Mouse (Mus musculus): Measurements from ENCODE around the gene Taar6. TPM values are rescaled to one million over a fixed set of nuclear protein-coding genes. Genes with fewer than 3 reads are reported as not detected.

The Taar6 gene
- polyA plus RNA-seq, 1 experiment from 2014 or later: not detected

DNA sequence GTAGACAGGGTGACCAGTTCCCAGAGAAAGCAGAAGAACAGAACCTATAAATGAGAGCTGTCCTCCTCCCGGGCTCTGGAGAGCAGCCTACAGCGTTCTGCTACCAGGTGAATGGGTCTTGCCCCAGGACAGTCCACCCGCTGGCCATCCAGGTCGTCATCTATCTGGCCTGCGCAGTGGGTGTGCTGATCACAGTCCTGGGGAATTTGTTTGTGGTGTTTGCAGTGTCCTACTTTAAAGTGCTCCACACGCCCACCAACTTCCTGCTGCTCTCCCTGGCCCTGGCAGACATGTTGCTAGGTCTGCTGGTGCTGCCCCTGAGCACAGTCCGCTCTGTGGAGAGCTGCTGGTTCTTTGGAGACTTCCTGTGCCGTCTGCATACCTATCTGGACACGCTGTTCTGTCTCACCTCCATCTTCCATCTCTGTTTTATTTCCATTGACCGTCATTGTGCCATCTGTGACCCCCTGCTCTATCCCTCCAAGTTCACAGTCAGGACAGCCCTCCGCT, 14.7 kb downstream of the Taar6 start, which contains the start of gene Taar5:
Gene Taar5 (plus strand): TSS at position 51 of the 510 bp plus-strand sequence.
- Histone ChIP-seq H3K9ac (no peak within 1 kb of the TSS), H3K36me3 (no peaks in the 10 kb centered on the region), H3K4me2 (no peak within 1 kb of the TSS), H3K9me3 (no peaks in the 10 kb centered on the region), H3K4me3 (no peak within 1 kb of the TSS), H3K27ac (replicated peaks) (no peak within 1 kb of the TSS), H3K4me1 (replicated peaks) (no peaks in the 10 kb centered on the region), H3K27me3 (no peaks in the 10 kb centered on the region)
- 92% methylated on average over 11 of the region's 11 CpGs for WGBS
- ATAC-seq (ENCODE audit: low read depth): no peak

DNA sequence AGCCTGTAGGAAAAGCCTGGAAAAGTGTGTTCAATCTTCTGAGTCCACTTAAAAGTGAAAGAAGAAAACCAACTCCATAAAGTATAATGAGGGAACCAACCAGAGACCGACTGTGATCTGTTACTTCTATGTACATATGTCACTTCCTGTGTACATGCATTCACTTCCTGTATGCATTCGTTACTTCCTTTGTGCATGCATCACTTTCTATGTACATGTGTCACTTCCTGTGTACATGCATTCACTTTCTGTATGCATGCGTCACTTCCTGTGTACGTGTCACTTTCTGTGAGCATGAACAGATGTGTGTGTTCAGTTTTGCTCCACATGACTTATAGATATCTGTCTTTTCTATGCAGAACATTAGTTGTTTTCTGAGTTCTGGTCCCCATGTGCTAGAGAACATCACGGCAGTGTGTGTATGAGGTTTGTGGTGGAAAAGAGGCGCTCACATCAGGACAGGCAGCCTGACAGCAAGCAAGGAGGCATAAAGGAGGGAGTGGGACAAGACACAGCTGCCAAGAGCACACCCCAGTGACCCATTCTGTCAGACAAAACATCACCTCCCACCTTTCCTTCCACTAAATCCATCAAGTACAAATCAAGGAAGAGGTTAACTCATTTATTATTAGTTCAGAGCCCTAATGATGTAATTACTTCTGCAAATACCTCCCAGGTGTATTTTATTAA, 20.4 kb downstream of the Taar6 start:
- WGBS: 91% methylated on average over 6 of the region's 6 CpGs
- no peak overlapping the region for H3K4me3 ChIP-seq
- H3K27ac ChIP-seq (replicated peaks): no peak overlapping the region
- no peaks in the 10 kb centered on the region for H3K27me3 ChIP-seq
- H3K9me3 ChIP-seq: no peaks in the 10 kb centered on the region
- H3K9ac ChIP-seq: no peak overlapping the region
- H3K4me1 ChIP-seq (replicated peaks): no peaks in the 10 kb centered on the region
- no peak for ATAC-seq (ENCODE audit: low read depth)
- H3K36me3 ChIP-seq: no peaks in the 10 kb centered on the region
- H3K4me2 ChIP-seq: no peak overlapping the region

DNA sequence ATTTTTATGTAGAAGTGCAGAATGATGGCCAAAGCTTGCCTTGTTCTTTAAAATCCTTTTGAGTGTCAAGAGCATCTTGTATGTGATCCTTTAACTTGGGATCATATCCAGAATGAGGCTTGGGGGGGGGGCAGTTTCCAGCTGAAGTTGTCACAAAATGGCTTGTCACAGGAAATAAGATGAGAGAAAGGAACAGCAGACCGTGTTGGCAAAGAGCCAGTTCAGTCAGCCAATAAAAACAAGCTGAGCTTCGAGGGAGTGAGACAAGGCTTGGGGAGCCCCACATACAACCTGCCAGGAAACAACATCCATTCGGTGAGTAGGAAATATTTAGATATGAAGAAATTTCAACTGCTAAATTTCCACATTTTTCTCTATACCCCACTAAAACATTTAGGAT, 22.0 kb downstream of the Taar6 start:
- H3K4me2 ChIP-seq: no peak overlapping the region
- no peak overlapping the region for H3K27ac ChIP-seq (replicated peaks)
- H3K9me3 ChIP-seq: no peaks in the 10 kb centered on the region
- WGBS: 57% methylated on average over 3 of the region's 3 CpGs
- H3K9ac ChIP-seq: no peak overlapping the region
- H3K4me3 ChIP-seq: no peak overlapping the region
- H3K27me3 ChIP-seq: no peaks in the 10 kb centered on the region
- no peaks in the 10 kb centered on the region for H3K4me1 ChIP-seq (replicated peaks)
- H3K36me3 ChIP-seq: no peaks in the 10 kb centered on the region
- ATAC-seq (ENCODE audit: low read depth): no peak

DNA sequence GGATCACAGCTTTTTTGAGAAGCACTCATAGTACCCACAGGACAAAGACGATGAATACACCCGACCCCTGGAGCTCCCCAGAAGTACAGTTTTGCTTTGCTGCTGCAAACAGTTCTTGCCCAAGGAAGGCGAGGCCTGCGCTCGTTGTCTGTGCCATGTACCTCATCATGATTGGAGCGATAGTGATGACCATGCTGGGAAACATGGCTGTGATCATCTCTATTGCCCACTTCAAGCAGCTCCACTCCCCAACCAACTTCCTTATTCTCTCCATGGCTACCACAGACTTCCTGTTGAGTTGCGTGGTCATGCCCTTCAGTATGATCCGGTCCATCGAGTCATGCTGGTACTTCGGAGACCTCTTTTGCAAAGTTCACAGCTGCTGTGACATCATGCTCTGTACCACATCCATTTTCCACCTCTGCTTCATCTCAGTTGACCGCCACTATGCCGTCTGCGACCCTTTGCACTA, 25.0 kb downstream of the Taar6 start, which contains the start of gene Taar4:
Gene Taar4 (plus strand): TSS at position 51 of the 472 bp plus-strand sequence.
- no peak for ATAC-seq (ENCODE audit: low read depth)
- H3K4me1 ChIP-seq (replicated peaks): no peaks in the 10 kb centered on the region
- H3K4me3 ChIP-seq: no peak within 1 kb of the TSS
- H3K9me3 ChIP-seq: no peaks in the 10 kb centered on the region
- H3K27me3 ChIP-seq: no peaks in the 10 kb centered on the region
- no peak within 1 kb of the TSS for H3K9ac ChIP-seq
- no peaks in the 10 kb centered on the region for H3K36me3 ChIP-seq
- no peak within 1 kb of the TSS for H3K27ac ChIP-seq (replicated peaks)
- no peak within 1 kb of the TSS for H3K4me2 ChIP-seq
- WGBS: 88% methylated on average over 13 of the region's 13 CpGs

DNA sequence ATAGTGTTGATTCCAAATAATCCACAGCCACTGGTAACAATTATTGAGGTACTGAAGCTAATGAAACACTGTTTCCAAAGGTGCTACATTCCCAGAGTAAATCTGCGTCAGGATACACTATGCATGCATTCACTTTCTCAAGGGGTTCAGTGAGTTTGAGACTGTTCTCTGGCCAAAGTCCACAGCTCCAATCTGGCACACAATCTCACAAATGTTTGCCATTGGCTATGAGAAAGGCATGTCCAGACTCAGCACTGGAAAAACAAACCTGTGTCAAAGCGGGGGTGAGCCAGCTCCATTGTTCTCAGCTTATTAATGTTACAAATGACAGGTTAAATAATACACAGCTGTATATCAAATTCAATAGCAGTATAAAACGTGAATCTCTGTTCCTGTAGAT, 26.4 kb downstream of the Taar6 start:
- Histone ChIP-seq H3K36me3 (no peaks in the 10 kb centered on the region), H3K27ac (replicated peaks) (no peak overlapping the region)
- 71% methylated on average over 3 of the region's 3 CpGs for WGBS

DNA sequence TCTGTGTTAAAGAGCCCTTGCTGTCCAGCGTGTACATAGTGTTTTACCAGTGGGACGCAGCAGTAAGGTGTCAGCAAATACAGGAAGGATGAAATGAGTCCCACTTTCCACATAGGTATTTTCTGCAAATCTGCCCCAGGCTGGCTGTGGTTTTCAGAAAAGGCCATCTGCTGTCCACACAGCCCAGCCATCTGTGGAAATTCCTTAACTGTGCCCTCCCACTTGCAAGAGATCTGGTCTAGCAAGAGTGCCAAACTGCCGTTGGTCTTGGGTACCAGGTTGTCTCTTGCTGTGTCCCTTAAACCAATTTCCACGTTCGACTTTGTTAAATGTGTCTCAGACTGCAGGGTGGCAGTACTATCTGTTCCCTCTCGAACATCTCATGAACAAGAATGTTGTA, 33.7 kb downstream of the Taar6 start:
- no peak overlapping the region for H3K4me3 ChIP-seq
- H3K9ac ChIP-seq: no peak overlapping the region
- H3K27ac ChIP-seq (replicated peaks): no peak overlapping the region
- no peaks in the 10 kb centered on the region for H3K4me1 ChIP-seq (replicated peaks)
- no peak for ATAC-seq (ENCODE audit: low read depth)
- 87% methylated on average over 6 of the region's 6 CpGs for WGBS
- no peaks in the 10 kb centered on the region for H3K36me3 ChIP-seq
- H3K4me2 ChIP-seq: no peak overlapping the region
- H3K27me3 ChIP-seq: no peaks in the 10 kb centered on the region
- H3K9me3 ChIP-seq: no peaks in the 10 kb centered on the region

More for the DNA sequence above, 26.4 kb downstream of the Taar6 start:
- no peaks in the 10 kb centered on the region for H3K4me1 ChIP-seq (replicated peaks)
- H3K4me3 ChIP-seq: no peak overlapping the region
- no peak overlapping the region for H3K9ac ChIP-seq
- H3K4me2 ChIP-seq: no peak overlapping the region
- H3K9me3 ChIP-seq: no peaks in the 10 kb centered on the region
- no peaks in the 10 kb centered on the region for H3K27me3 ChIP-seq
- ATAC-seq (ENCODE audit: low read depth): no peak

DNA sequence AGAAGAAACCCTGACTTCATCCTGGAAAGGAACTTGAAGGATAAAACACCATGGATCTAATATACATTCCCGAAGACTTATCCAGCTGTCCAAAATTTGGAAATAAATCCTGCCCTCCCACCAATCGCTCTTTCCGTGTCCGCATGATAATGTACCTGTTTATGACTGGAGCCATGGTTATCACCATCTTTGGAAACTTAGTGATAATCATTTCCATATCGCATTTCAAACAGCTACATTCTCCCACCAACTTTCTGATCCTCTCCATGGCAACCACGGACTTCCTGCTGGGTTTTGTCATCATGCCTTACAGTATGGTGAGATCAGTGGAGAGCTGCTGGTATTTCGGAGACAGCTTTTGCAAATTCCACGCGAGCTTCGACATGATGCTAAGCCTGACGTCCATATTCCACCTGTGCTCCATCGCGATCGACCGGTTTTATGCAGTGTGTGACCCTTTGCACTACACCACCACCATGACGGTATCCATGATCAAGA, 35.9 kb downstream of the Taar6 start, which contains the start of gene Taar3:
Gene Taar3 (plus strand): TSS at position 51 of the 498 bp plus-strand sequence.
- WGBS: 89% methylated on average over 16 of the region's 16 CpGs

DNA sequence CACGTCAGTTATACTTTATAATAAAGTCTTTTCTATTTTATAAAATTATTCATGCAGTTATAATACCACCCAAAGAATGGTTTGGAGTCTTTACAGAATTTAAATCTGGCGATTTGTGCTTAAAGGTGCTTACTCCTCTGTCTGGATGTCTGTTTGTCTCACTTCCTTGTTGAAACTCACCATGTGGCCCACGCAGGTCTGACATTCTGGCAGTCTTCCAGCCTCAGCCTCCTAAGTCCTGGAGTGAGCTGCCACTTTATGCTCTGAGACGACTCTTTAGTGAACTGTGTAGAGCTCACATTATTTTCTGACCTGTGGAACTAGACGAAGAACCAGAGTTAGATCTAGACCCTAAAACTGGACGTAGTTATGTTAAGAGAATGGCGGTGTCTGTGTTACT, 37.4 kb downstream of the Taar6 start:
- Histone ChIP-seq H3K4me1 (replicated peaks) (no peaks in the 10 kb centered on the region), H3K27ac (replicated peaks) (no peak overlapping the region), H3K4me2 (no peak overlapping the region), H3K9ac (no peak overlapping the region), H3K9me3 (no peaks in the 10 kb centered on the region), H3K4me3 (no peak overlapping the region), H3K36me3 (no peaks in the 10 kb centered on the region), H3K27me3 (no peaks in the 10 kb centered on the region)
- ATAC-seq (ENCODE audit: low read depth): no peak
- WGBS: 75% methylated on average over 7 of the region's 7 CpGs

More for the DNA sequence above, 35.9 kb downstream of the Taar6 start, which contains the start of gene Taar3:
- no peaks in the 10 kb centered on the region for H3K4me1 ChIP-seq (replicated peaks)
- no peaks in the 10 kb centered on the region for H3K9me3 ChIP-seq
- no peak within 1 kb of the TSS for H3K4me2 ChIP-seq
- H3K27ac ChIP-seq (replicated peaks): no peak within 1 kb of the TSS
- no peaks in the 10 kb centered on the region for H3K27me3 ChIP-seq
- H3K4me3 ChIP-seq: no peak within 1 kb of the TSS
- no peak for ATAC-seq (ENCODE audit: low read depth)
- no peak within 1 kb of the TSS for H3K9ac ChIP-seq
- no peaks in the 10 kb centered on the region for H3K36me3 ChIP-seq

DNA sequence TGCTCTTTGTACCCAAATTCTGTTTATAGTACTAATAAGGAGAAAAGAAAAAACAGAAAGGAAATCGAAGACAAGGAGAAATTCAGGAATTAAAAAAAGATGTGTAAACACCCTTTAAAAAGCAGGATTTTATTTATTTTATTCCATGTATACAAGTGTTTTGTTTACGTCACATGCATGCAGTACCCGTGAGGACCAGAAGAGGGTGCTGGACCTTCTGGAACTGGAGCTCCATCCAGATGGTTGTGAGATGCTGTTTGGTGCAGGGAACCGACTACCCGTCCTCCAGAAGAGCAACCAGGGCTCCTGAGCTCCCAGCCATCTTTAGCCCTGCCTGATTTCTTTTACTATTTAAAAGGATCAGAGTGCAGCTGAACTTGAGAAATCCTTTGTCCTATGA, 43.0 kb downstream of the Taar6 start:
- H3K36me3 ChIP-seq: no peaks in the 10 kb centered on the region
- no peak for ATAC-seq (ENCODE audit: low read depth)
- H3K4me2 ChIP-seq: no peak overlapping the region
- H3K4me3 ChIP-seq: no peak overlapping the region
- no peak overlapping the region for H3K27ac ChIP-seq (replicated peaks)
- no peaks in the 10 kb centered on the region for H3K9me3 ChIP-seq
- no peak overlapping the region for H3K9ac ChIP-seq
- H3K4me1 ChIP-seq (replicated peaks): peaks cover 7% of the 10 kb centered on the region
- WGBS: 76% methylated on average over 5 of the region's 5 CpGs
- no peaks in the 10 kb centered on the region for H3K27me3 ChIP-seq

DNA sequence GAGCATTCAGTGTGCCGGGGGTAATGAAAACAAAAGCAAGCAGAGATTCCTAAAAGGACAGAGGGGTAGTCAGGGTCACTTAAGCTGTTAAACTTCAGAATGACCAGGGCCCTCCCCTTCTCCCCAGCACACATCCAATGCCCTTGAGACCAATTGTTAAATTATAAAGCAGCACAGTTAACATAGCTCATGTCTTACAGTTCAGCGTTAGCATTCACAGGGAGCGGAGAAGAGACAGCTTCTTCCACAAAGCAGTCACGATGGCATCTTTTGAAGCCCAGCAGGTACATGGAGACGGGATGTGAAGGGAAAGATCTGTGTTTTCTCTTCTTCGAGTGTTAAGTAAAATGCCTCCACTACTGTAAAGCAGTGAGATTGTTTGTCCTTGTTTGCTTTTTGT, 47.1 kb downstream of the Taar6 start, which contains the start of gene Taar2:
Gene Taar2 (plus strand): TSS at position 261 of the 400 bp plus-strand sequence.
- no peaks in the 10 kb centered on the region for H3K9me3 ChIP-seq
- H3K36me3 ChIP-seq: no peaks in the 10 kb centered on the region
- peak within 1 kb of the TSS; percentile 41 for H3K4me2 ChIP-seq
- peak within 1 kb of the TSS; percentile 49; the same call in 1 of the 2 replicates for H3K9ac ChIP-seq
- no peak within 1 kb of the TSS for H3K27ac ChIP-seq (replicated peaks)
- H3K4me3 ChIP-seq: no peak within 1 kb of the TSS
- ATAC-seq (ENCODE audit: low read depth): no peak
- 21% methylated on average over 6 of the region's 6 CpGs for WGBS
- no peaks in the 10 kb centered on the region for H3K27me3 ChIP-seq
- peaks cover 7% of the 10 kb centered on the region for H3K4me1 ChIP-seq (replicated peaks)

DNA sequence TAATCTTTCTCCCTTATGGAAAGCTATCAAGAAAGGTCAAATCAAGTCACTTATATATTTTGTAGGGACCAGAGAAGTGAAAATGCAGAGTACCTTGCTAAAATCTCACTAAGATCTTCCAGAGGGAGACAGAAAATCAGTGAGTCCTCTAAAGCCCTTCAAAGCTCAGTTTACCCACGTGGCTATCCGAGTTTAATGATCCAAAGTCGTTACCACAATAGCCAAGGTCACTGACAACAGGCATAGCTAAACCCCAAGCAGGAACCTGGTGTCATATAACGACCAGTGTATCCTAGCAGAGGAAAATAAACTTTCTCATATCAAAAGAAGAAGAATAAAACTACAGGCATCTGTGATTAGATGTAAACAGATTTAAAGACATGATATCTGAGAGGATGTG, 47.8 kb downstream of the Taar6 start:
- WGBS: 26% methylated on average over 4 of the region's 4 CpGs
- no peak overlapping the region for H3K27ac ChIP-seq (replicated peaks)
- no peak overlapping the region for H3K4me2 ChIP-seq
- H3K4me1 ChIP-seq (replicated peaks): peaks cover 7% of the 10 kb centered on the region
- no peak overlapping the region for H3K4me3 ChIP-seq
- no peaks in the 10 kb centered on the region for H3K9me3 ChIP-seq
- no peak overlapping the region for H3K9ac ChIP-seq
- ATAC-seq (ENCODE audit: low read depth): no peak
- no peaks in the 10 kb centered on the region for H3K36me3 ChIP-seq
- H3K27me3 ChIP-seq: no peaks in the 10 kb centered on the region

Data from neural tube, embryonic 13.5 days (tissue).